Mouse (Mus musculus): Measurements from ENCODE around the gene Chrna9. TPM values are rescaled to one million over a fixed set of nuclear protein-coding genes. Genes with fewer than 3 reads are reported as not detected.
A peak's percentile ranks its signal among the peaks of the same experiment; 100 is the strongest.

Chrna9 gene
- polyA plus RNA-seq, 2 experiments = 0.45 TPM; not detected in 1

DNA sequence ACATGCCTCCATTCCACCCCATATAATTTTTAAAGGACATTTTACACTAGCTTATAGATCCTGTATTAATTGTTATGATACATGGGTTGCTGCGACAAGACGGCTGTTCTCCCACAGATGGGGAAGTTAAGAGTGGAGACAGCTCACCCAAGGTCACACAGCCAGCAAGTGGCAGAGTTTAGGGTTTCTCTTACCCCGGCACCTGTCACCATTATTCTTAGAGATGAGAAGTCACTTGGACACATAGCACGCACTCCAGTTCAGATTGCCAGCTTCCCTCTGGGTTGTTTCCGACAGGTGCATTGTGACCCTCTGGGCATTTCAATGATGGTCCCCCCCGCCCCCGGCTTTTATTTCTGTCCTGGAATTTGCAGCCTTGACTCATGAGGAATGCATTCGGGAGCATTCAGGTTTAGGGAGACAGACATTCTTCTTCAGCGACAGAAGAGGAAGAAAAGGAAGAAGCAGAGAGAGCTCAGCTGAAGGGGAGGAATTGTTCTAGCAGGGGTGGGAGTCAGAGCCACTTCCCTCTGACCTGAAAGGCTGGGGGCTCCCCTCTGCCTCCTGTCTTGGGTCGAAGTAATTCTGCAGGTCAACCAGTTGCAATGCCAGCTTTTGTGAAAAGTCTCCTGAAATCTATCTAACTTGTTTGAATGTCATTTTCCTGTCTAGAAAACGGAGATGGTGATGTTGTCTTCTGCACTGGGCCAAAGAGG lies 2.4 kb downstream of the Chrna9 start:
- peak; percentile 87 for ATAC-seq (ENCODE audit: low FRiP score, low read depth)
- no peak for TF ChIP-seq POLR2A (IDR thresholded peaks at IDR 0.05; ENCODE audit: borderline replicate concordance, extremely low read depth, insufficient read depth, insufficient read length)
- no peak overlapping the region for H3K4me2 ChIP-seq (replicated peaks; ENCODE audit: low read depth, low read length, severe bottlenecking)
- H3K27ac ChIP-seq (replicated peaks; ENCODE audit: low read depth, low read length) = no peak overlapping the region
- no peaks in the 10 kb centered on the region for H3K4me1 ChIP-seq (ENCODE audit: control insufficient read depth, insufficient read depth, low read length)
- H3K27me3 ChIP-seq (ENCODE audit: control insufficient read depth, insufficient read depth, low read length) = no peaks in the 10 kb centered on the region
- H3K9ac ChIP-seq (ENCODE audit: low read depth, low read length, severe bottlenecking) = no peak overlapping the region
- H3K36me3 ChIP-seq (ENCODE audit: control insufficient read depth, insufficient read depth, low read length) = no peaks in the 10 kb centered on the region
- 60% methylated on average over 11 of the region's 11 CpGs for WGBS
- H3K9me3 ChIP-seq (ENCODE audit: control insufficient read depth, low read length) = no peaks in the 10 kb centered on the region
- DNase-seq (ENCODE audit: low spot score) = peak; percentile 55
- H3K4me3 ChIP-seq (replicated peaks; ENCODE audit: low read length) = no peak overlapping the region

- no peak for TF ChIP-seq POLR2A (IDR thresholded peaks at IDR 0.05; ENCODE audit: borderline replicate concordance, extremely low read depth, insufficient read depth, insufficient read length)
- no peaks in the 10 kb centered on the region for H3K4me1 ChIP-seq (ENCODE audit: control insufficient read depth, insufficient read depth, low read length)
- peak; percentile 87 for DNase-seq (ENCODE audit: low spot score)
- no peak overlapping the region for H3K27ac ChIP-seq (replicated peaks; ENCODE audit: low read depth, low read length)
- H3K9me3 ChIP-seq (ENCODE audit: control insufficient read depth, low read length) = no peaks in the 10 kb centered on the region
- H3K27me3 ChIP-seq (ENCODE audit: control insufficient read depth, insufficient read depth, low read length) = no peaks in the 10 kb centered on the region
- H3K36me3 ChIP-seq (ENCODE audit: control insufficient read depth, insufficient read depth, low read length) = no peaks in the 10 kb centered on the region
- ATAC-seq (ENCODE audit: low FRiP score, low read depth) = peak; percentile 69; the same call in 1 of the 2 replicates
- WGBS = 58% methylated on average over 9 of the region's 9 CpGs
- H3K4me3 ChIP-seq (replicated peaks; ENCODE audit: low read length) = no peak overlapping the region
- H3K4me2 ChIP-seq (replicated peaks; ENCODE audit: low read depth, low read length, severe bottlenecking) = no peak overlapping the region
- no peak overlapping the region for H3K9ac ChIP-seq (ENCODE audit: low read depth, low read length, severe bottlenecking)
Measured at GRCm38 (mm10) chr5:65937998-65938715, 3.4 kb downstream of the Chrna9 start.

- Histone ChIP-seq H3K9ac (ENCODE audit: low read depth, low read length, severe bottlenecking) (no peak overlapping the region), H3K27me3 (ENCODE audit: control insufficient read depth, insufficient read depth, low read length) (no peaks in the 10 kb centered on the region), H3K9me3 (ENCODE audit: control insufficient read depth, low read length) (no peaks in the 10 kb centered on the region), H3K4me3 (replicated peaks; ENCODE audit: low read length) (no peak overlapping the region), H3K4me2 (replicated peaks; ENCODE audit: low read depth, low read length, severe bottlenecking) (no peak overlapping the region), H3K4me1 (ENCODE audit: control insufficient read depth, insufficient read depth, low read length) (no peaks in the 10 kb centered on the region), H3K36me3 (ENCODE audit: control insufficient read depth, insufficient read depth, low read length) (no peaks in the 10 kb centered on the region), H3K27ac (replicated peaks; ENCODE audit: low read depth, low read length) (no peak overlapping the region)
- DNase-seq (ENCODE audit: low spot score) (no peak), ATAC-seq (ENCODE audit: low FRiP score, low read depth) (no peak)
- 53% methylated on average over 4 of the region's 4 CpGs for WGBS
- TF ChIP-seq POLR2A (IDR thresholded peaks at IDR 0.05; ENCODE audit: borderline replicate concordance, extremely low read depth, insufficient read depth, insufficient read length) = no peak
Measured at GRCm38 (mm10) chr5:65941145-65941544, 6.4 kb downstream of the Chrna9 start.

GRCm38 (mm10) chr5:65949822-65950221 lies 15.1 kb downstream of the Chrna9 start:
- no peak overlapping the region for H3K27ac ChIP-seq (replicated peaks; ENCODE audit: low read depth, low read length)
- WGBS = 64% methylated on average over 3 of the region's 3 CpGs
- no peak for ATAC-seq (ENCODE audit: low FRiP score, low read depth)

GRCm38 (mm10) chr5:65950236-65950635 lies 15.5 kb downstream of the Chrna9 start:
- H3K27me3 ChIP-seq (ENCODE audit: control insufficient read depth, insufficient read depth, low read length) = no peaks in the 10 kb centered on the region
- H3K4me3 ChIP-seq (replicated peaks; ENCODE audit: low read length) = no peak overlapping the region
- DNase-seq (ENCODE audit: low spot score) = peak; percentile 78
- H3K9ac ChIP-seq (ENCODE audit: low read depth, low read length, severe bottlenecking) = no peak overlapping the region
- H3K27ac ChIP-seq (replicated peaks; ENCODE audit: low read depth, low read length) = peak overlapping the region; percentile 63; the same call in 1 of the 2 replicates
- 44% methylated on average over 6 of the region's 6 CpGs for WGBS
- H3K4me1 ChIP-seq (ENCODE audit: control insufficient read depth, insufficient read depth, low read length) = 0 out of 2 replicates have a peak, but pooled peaks cover 3% of the 10 kb centered on the region
- TF ChIP-seq POLR2A (IDR thresholded peaks at IDR 0.05; ENCODE audit: borderline replicate concordance, extremely low read depth, insufficient read depth, insufficient read length) = no peak
- peak; percentile 74; the same call in 1 of the 2 replicates for ATAC-seq (ENCODE audit: low FRiP score, low read depth)
- H3K36me3 ChIP-seq (ENCODE audit: control insufficient read depth, insufficient read depth, low read length) = no peaks in the 10 kb centered on the region
- no peak overlapping the region; the same call in 1 of the 2 replicates for H3K4me2 ChIP-seq (replicated peaks; ENCODE audit: low read depth, low read length, severe bottlenecking)
- H3K9me3 ChIP-seq (ENCODE audit: control insufficient read depth, low read length) = no peaks in the 10 kb centered on the region

More at GRCm38 (mm10) chr5:65949822-65950221, 15.1 kb downstream of the Chrna9 start:
- TF ChIP-seq POLR2A (IDR thresholded peaks at IDR 0.05; ENCODE audit: borderline replicate concordance, extremely low read depth, insufficient read depth, insufficient read length) = no peak
- no peak overlapping the region for H3K4me3 ChIP-seq (replicated peaks; ENCODE audit: low read length)
- H3K27me3 ChIP-seq (ENCODE audit: control insufficient read depth, insufficient read depth, low read length) = no peaks in the 10 kb centered on the region
- no peaks in the 10 kb centered on the region for H3K9me3 ChIP-seq (ENCODE audit: control insufficient read depth, low read length)
- H3K36me3 ChIP-seq (ENCODE audit: control insufficient read depth, insufficient read depth, low read length) = no peaks in the 10 kb centered on the region
- H3K9ac ChIP-seq (ENCODE audit: low read depth, low read length, severe bottlenecking) = no peak overlapping the region
- H3K4me1 ChIP-seq (ENCODE audit: control insufficient read depth, insufficient read depth, low read length) = 0 out of 2 replicates have a peak, but pooled peaks cover 3% of the 10 kb centered on the region
- no peak for DNase-seq (ENCODE audit: low spot score)
- no peak overlapping the region for H3K4me2 ChIP-seq (replicated peaks; ENCODE audit: low read depth, low read length, severe bottlenecking)
